Mouse (Mus musculus): ENCODE measurements around the gene Mog. TPM values are rescaled to one million over a fixed set of nuclear protein-coding genes. Genes with fewer than 3 reads are reported as not detected.
"Not testable (repeated sequence)": the region's sequence is repeated elsewhere in the genome, so short reads cannot be mapped to it uniquely, and the experiment has no call there.

The Mog gene
- polyA plus RNA-seq, 1 experiment from 2014 or later = 2.2 TPM

DNA sequence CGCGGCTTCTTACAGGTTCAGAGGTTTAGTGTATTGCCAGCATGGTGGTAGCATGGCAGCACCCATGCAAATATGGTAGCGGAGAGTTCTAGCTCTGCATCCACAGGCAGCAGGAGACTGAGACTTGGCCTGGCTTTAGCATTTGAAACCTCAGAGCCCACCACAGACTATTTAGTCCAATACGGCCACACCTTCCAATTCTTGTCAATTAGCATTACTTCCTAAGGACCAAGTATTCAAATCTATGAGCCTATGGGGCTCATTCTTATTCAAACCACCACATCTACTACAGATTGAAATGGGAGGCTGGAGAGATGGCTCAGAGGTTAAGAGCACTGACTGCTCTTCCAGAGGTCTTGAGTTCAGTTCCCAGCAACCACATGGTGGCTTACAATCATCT, 4.3 kb upstream of the Mog start:
- Histone ChIP-seq H3K4me1 (replicated peaks; ENCODE audit: control insufficient read depth, insufficient read depth, low read length) (peaks cover 7% of the 10 kb centered on the region; the same call in 1 of the 2 replicates), H3K4me2 (replicated peaks) (no peak overlapping the region), H3K27ac (peak overlapping the region; percentile 97), H3K4me3 (replicated peaks; ENCODE audit: low read length) (no peak overlapping the region), H3K9ac (0 out of 2 replicates have a peak overlapping the region, but pooled peaks have one; percentile 3), H3K27me3 (ENCODE audit: control insufficient read depth, insufficient read depth, low read length) (no peaks in the 10 kb centered on the region), H3K36me3 (replicated peaks; ENCODE audit: control insufficient read depth, insufficient read depth) (no peaks in the 10 kb centered on the region), H3K9me3 (ENCODE audit: control insufficient read depth, low read length) (no peaks in the 10 kb centered on the region)
- ATAC-seq (ENCODE audit: low FRiP score) (no peak), DNase-seq (ENCODE audit: low spot score) (no peak)
- 97% methylated on average over 4 of the region's 4 CpGs for WGBS

DNA sequence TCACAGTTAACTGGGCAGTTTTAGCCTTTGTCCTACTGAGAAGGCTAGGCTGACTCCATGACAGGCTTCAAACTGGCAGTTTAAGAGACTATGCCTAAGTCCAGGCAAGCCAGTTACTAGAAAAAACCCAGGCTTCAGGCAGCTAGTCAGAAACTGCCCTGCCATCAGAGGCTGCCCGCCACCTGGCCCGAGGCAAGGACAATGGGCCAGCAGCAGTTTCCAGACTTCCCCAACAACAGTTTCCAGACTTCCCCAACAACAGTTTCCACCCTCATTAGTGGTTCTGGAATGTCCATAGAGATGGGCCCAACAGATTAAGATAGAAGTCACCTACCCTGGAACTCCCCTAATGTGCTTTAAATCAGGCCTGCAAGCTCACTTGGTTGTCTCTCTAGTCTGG, 3.2 kb upstream of the Mog start:
- Histone ChIP-seq H3K9me3 (ENCODE audit: control insufficient read depth, low read length) (no peaks in the 10 kb centered on the region), H3K4me1 (replicated peaks; ENCODE audit: control insufficient read depth, insufficient read depth, low read length) (peaks cover 7% of the 10 kb centered on the region; the same call in 1 of the 2 replicates), H3K36me3 (replicated peaks; ENCODE audit: control insufficient read depth, insufficient read depth) (no peaks in the 10 kb centered on the region), H3K9ac (no peak overlapping the region), H3K27me3 (ENCODE audit: control insufficient read depth, insufficient read depth, low read length) (no peaks in the 10 kb centered on the region), H3K27ac (no peak overlapping the region), H3K4me3 (replicated peaks; ENCODE audit: low read length) (no peak overlapping the region), H3K4me2 (replicated peaks) (no peak overlapping the region)
- ATAC-seq (ENCODE audit: low FRiP score) = no peak
- WGBS = 56% methylated on average over 2 of the region's 2 CpGs
- DNase-seq (ENCODE audit: low spot score) = no peak

DNA sequence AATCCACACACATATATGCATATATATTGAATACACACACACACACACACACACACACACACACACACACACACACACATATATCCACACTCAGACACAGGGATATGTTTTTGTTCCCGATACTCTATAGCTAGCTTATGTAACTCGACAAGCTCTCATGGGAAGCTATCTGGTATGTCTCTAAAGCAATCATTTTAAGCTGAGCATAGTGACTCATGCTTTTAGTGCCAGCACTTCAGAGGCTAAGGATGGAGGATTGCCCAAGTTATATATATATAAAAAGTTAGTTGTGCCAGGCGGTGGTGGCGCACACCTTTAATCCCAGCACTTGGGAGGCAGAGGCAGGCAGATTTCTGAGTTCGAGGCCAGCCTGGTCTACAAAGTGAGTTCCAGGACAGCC, 4.0 kb downstream of the Mog start:
- not testable (repeated sequence) for H3K9me3 ChIP-seq (ENCODE audit: control insufficient read depth, low read length); H3K27ac ChIP-seq; H3K4me3 ChIP-seq (replicated peaks; ENCODE audit: low read length); H3K4me2 ChIP-seq (replicated peaks); ATAC-seq (ENCODE audit: low FRiP score); H3K9ac ChIP-seq; H3K27me3 ChIP-seq (ENCODE audit: control insufficient read depth, insufficient read depth, low read length); H3K4me1 ChIP-seq (replicated peaks; ENCODE audit: control insufficient read depth, insufficient read depth, low read length); H3K36me3 ChIP-seq (replicated peaks; ENCODE audit: control insufficient read depth, insufficient read depth); DNase-seq (ENCODE audit: low spot score)
- 94% methylated on average over 5 of the region's 5 CpGs for WGBS

DNA sequence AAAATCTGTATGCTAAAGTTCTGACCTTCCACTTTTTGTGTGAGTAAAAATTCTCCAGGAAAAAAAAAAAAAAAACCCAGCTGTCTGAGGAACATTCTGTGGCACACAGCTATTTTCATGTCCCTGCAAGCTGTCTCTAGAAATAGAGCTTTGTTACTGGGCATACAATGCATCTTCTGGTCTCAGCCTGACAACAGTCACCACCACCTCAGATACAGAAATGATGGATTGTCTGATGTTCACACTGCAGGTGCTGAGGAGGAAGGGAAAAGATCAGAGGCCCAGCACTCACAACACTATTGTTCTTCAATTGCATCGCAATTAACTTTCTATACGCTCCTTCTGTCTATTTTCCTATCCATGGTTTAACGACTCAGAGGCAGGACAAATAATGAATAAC, 4.9 kb downstream of the Mog start:
- ATAC-seq (ENCODE audit: low FRiP score) (no peak), DNase-seq (ENCODE audit: low spot score) (no peak)
- 67% methylated on average over 3 of the region's 3 CpGs for WGBS
- H3K9me3 ChIP-seq (ENCODE audit: control insufficient read depth, low read length) = no peaks in the 10 kb centered on the region
- H3K9ac ChIP-seq = no peak overlapping the region
- H3K36me3 ChIP-seq (replicated peaks; ENCODE audit: control insufficient read depth, insufficient read depth) = 0 out of 2 replicates have a peak, but pooled peaks cover 5% of the 10 kb centered on the region
- H3K27me3 ChIP-seq (ENCODE audit: control insufficient read depth, insufficient read depth, low read length) = no peaks in the 10 kb centered on the region
- H3K4me2 ChIP-seq (replicated peaks) = no peak overlapping the region
- H3K27ac ChIP-seq = no peak overlapping the region
- H3K4me1 ChIP-seq (replicated peaks; ENCODE audit: control insufficient read depth, insufficient read depth, low read length) = no peaks in the 10 kb centered on the region
- no peak overlapping the region for H3K4me3 ChIP-seq (replicated peaks; ENCODE audit: low read length)

DNA sequence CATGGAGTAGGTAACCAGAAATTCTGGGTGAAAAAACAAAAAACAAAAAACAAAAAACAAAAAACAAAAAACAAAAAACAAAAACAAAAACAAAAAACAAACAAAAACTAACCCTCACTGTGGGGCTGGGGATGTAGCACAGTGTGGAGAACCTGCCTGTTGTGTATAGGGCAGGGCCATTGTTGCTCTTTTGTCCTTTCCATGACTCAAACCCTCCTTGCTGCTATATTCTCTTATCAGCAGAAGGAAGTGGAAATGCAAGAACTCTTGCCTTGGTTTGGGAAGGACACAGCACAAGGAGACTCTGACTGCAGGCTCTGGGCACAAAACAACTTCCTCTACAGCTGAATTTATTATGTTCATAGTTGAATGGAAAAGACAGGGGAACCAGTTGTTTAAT, 6.9 kb downstream of the Mog start:
- H3K27ac ChIP-seq = no peak overlapping the region
- H3K36me3 ChIP-seq (replicated peaks; ENCODE audit: control insufficient read depth, insufficient read depth) = peaks cover 15% of the 10 kb centered on the region
- no peak overlapping the region for H3K4me3 ChIP-seq (replicated peaks; ENCODE audit: low read length)
- DNase-seq (ENCODE audit: low spot score) (no peak), ATAC-seq (ENCODE audit: low FRiP score) (no peak)
- H3K27me3 ChIP-seq (ENCODE audit: control insufficient read depth, insufficient read depth, low read length) = no peaks in the 10 kb centered on the region
- no peaks in the 10 kb centered on the region for H3K4me1 ChIP-seq (replicated peaks; ENCODE audit: control insufficient read depth, insufficient read depth, low read length)
- no peaks in the 10 kb centered on the region for H3K9me3 ChIP-seq (ENCODE audit: control insufficient read depth, low read length)
- no peak overlapping the region for H3K9ac ChIP-seq
- no peak overlapping the region for H3K4me2 ChIP-seq (replicated peaks)

DNA sequence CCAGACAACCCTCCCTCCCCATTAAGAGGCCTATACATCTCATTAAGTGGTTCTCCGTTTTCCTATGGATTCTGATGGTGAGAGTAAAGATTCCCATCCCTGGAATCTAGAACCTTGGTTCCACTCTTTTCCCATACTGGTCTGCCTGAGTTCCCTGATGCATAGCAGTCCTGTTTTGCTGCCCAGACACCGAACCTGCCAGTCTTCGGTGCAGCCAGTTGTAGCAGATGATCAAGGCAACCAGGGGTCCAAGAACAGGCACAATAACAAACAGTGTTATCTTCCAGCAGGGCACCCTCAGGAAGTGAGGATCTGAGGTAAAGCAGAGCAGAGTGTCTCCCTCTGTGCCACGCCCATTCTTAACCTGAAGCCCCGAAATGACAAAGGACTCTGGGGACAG, 11.1 kb downstream of the Mog start:
- Histone ChIP-seq H3K27me3 (ENCODE audit: control insufficient read depth, insufficient read depth, low read length) (no peaks in the 10 kb centered on the region), H3K9ac (no peak overlapping the region), H3K4me1 (replicated peaks; ENCODE audit: control insufficient read depth, insufficient read depth, low read length) (no peaks in the 10 kb centered on the region), H3K4me3 (replicated peaks; ENCODE audit: low read length) (no peak overlapping the region), H3K9me3 (ENCODE audit: control insufficient read depth, low read length) (no peaks in the 10 kb centered on the region), H3K27ac (no peak overlapping the region), H3K4me2 (replicated peaks) (no peak overlapping the region), H3K36me3 (replicated peaks; ENCODE audit: control insufficient read depth, insufficient read depth) (peaks cover 57% of the 10 kb centered on the region)
- no peak for DNase-seq (ENCODE audit: low spot score)
- WGBS = 76% methylated on average over 5 of the region's 5 CpGs
- ATAC-seq (ENCODE audit: low FRiP score) = no peak

DNA sequence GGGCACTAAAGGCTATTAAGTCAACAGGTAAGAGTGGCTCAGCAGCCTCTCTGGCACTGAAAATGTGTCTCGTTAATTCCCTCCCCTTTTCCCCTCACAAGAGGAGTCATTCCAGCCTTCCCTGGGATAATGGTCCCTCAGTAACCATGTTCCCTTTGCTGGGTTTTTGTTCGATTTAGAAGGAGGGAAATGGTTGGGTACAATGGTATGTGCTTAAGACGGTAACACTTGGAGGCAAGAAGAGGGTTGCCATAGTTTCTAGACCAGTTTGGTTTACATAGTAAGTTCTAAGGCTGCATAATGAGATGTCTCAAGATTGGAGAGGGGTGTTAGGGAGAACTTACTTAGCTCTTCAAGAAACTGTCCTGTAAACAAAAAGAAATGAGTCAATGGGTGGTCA, 11.5 kb downstream of the Mog start:
- WGBS = 96% methylated on average over 3 of the region's 3 CpGs

DNA sequence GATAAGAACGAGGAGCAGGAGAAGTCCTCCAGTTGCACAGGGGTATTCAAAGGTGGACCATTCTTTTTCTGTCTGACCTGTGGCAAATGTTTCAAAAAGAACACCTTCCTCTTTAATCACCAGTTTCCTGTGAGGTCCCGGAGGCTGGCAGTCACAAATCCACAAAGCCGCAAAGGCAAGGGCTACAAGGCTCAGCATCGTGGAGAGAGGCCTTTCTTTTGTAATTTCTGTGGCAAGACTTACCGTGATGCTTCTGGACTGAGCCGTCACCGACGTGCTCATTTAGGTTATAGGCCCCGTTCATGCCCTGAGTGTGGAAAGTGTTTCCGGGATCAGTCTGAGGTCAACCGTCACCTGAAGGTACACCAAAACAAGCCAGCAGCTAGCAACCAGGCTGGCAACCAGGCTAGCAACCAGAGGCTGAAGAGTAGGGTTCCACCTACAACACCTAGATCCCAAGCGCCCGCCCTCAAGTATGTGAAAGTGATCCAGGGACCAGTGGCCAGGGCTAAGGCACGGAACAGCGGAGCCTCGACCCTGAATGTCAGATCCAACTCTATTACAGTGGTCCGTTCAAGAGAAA, 13.6 kb downstream of the Mog start:
- WGBS = 94% methylated on average over 17 of the region's 17 CpGs
- DNase-seq (ENCODE audit: low spot score) (no peak), ATAC-seq (ENCODE audit: low FRiP score) (no peak)
- Histone ChIP-seq H3K4me3 (replicated peaks; ENCODE audit: low read length) (no peak overlapping the region), H3K36me3 (replicated peaks; ENCODE audit: control insufficient read depth, insufficient read depth) (peaks cover 81% of the 10 kb centered on the region), H3K27ac (no peak overlapping the region), H3K4me2 (replicated peaks) (no peak overlapping the region), H3K9me3 (ENCODE audit: control insufficient read depth, low read length) (no peaks in the 10 kb centered on the region), H3K9ac (no peak overlapping the region), H3K4me1 (replicated peaks; ENCODE audit: control insufficient read depth, insufficient read depth, low read length) (peaks cover 9% of the 10 kb centered on the region), H3K27me3 (ENCODE audit: control insufficient read depth, insufficient read depth, low read length) (no peaks in the 10 kb centered on the region)

More for the DNA sequence above, 11.5 kb downstream of the Mog start:
- no peaks in the 10 kb centered on the region for H3K4me1 ChIP-seq (replicated peaks; ENCODE audit: control insufficient read depth, insufficient read depth, low read length)
- H3K9ac ChIP-seq = no peak overlapping the region
- DNase-seq (ENCODE audit: low spot score) (no peak), ATAC-seq (ENCODE audit: low FRiP score) (no peak)
- H3K27me3 ChIP-seq (ENCODE audit: control insufficient read depth, insufficient read depth, low read length) = no peaks in the 10 kb centered on the region
- no peak overlapping the region for H3K4me3 ChIP-seq (replicated peaks; ENCODE audit: low read length)
- no peak overlapping the region for H3K4me2 ChIP-seq (replicated peaks)
- H3K36me3 ChIP-seq (replicated peaks; ENCODE audit: control insufficient read depth, insufficient read depth) = peaks cover 61% of the 10 kb centered on the region
- no peak overlapping the region for H3K27ac ChIP-seq
- H3K9me3 ChIP-seq (ENCODE audit: control insufficient read depth, low read length) = no peaks in the 10 kb centered on the region

DNA sequence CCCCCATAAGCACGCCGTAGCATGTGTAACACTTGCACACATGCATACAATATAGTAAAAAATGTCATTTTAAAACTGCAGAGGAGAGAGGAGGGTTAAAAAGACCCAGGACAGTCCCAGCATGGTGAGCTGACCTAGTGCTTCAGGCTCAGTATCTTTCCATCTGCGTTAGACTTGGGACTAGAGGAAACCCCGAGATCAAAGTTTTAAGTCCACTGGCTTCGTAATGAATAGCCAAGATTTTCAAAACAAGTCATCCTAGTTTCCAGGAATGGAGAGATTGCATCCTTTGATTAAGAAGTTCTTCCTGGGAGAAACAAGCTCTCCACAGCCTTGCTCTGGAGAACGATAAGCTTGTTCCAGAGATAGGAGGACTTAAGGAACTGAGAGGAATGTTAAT, 15.0 kb downstream of the Mog start:
- H3K4me3 ChIP-seq (replicated peaks; ENCODE audit: low read length) = no peak overlapping the region
- 93% methylated on average over 6 of the region's 6 CpGs for WGBS
- peaks cover 78% of the 10 kb centered on the region for H3K36me3 ChIP-seq (replicated peaks; ENCODE audit: control insufficient read depth, insufficient read depth)
- H3K27ac ChIP-seq = no peak overlapping the region
- no peak for DNase-seq (ENCODE audit: low spot score)
- H3K9me3 ChIP-seq (ENCODE audit: control insufficient read depth, low read length) = no peaks in the 10 kb centered on the region
- peaks cover 19% of the 10 kb centered on the region for H3K4me1 ChIP-seq (replicated peaks; ENCODE audit: control insufficient read depth, insufficient read depth, low read length)
- H3K9ac ChIP-seq = no peak overlapping the region
- no peak for ATAC-seq (ENCODE audit: low FRiP score)
- H3K4me2 ChIP-seq (replicated peaks) = no peak overlapping the region
- no peaks in the 10 kb centered on the region for H3K27me3 ChIP-seq (ENCODE audit: control insufficient read depth, insufficient read depth, low read length)

DNA sequence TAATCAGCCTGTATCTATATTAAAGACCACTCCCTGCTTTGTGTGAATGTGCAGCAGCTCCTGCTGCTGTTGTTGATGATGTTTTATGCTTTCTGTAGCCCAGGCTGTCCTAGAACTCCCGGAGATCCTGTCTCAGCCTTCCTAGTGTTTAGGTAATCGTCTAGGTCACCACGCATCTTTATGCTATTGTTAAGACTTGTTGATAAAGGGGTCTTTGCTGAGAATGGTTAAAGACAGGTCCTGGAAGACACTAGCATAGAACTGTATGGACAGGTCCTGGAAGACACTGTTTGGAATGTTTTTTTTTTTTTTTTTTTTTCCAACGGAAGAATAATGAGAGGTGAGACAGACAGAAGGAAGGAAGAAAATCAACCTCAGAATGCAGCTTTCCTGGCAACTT, 19.8 kb downstream of the Mog start:
- 22% methylated on average over 4 of the region's 4 CpGs for WGBS
- Histone ChIP-seq H3K4me1 (replicated peaks; ENCODE audit: control insufficient read depth, insufficient read depth, low read length) (peaks cover 19% of the 10 kb centered on the region), H3K27me3 (ENCODE audit: control insufficient read depth, insufficient read depth, low read length) (no peaks in the 10 kb centered on the region), H3K4me3 (replicated peaks; ENCODE audit: low read length) (peak overlapping the region; percentile 81), H3K36me3 (replicated peaks; ENCODE audit: control insufficient read depth, insufficient read depth) (peaks cover 39% of the 10 kb centered on the region), H3K4me2 (replicated peaks) (peak overlapping the region; percentile 62), H3K9ac (peak overlapping the region; percentile 100), H3K27ac (peak overlapping the region; percentile 95), H3K9me3 (ENCODE audit: control insufficient read depth, low read length) (no peaks in the 10 kb centered on the region)
- peak; percentile 41 for ATAC-seq (ENCODE audit: low FRiP score)
- peak; percentile 47 for DNase-seq (ENCODE audit: low spot score)
